Mouse (Mus musculus) thymus, adult 2 months (tissue): ENCODE results near the gene Arl8b.

ENCODE experiments used
- CTCF ChIP-seq: fragments of 200-500 bp; IDR thresholded peaks from 2 replicates; pipeline ENCODE4 v1.5.1; 2012; ENCODE audit warnings: mild to moderate bottlenecking, control low read depth, low read length, moderate library complexity, borderline replicate concordance; ENCODE audit not compliant: control insufficient read depth, poor library complexity, insufficient read depth; ENCODE audit errors: extremely low read depth
- POLR2A ChIP-seq: fragments of 200-500 bp; IDR thresholded peaks from 2 replicates; pipeline ENCODE4 v1.6.1; 2012; ENCODE audit warnings: mild to moderate bottlenecking, low read length, control low read depth, moderate library complexity; ENCODE audit not compliant: control insufficient read depth, poor library complexity, insufficient read depth; ENCODE audit errors: extremely low read depth

- no peak for TF ChIP-seq CTCF
- no peak for TF ChIP-seq POLR2A
Observed at GRCm38 (mm10) chr6:108783184-108783881, 434 bp downstream of the Arl8b start.
